Mouse (Mus musculus) liver, postnatal 0 days (tissue): Measurements from ENCODE around the gene Fggy.

Experiments used
- CTCF ChIP-seq: sonication (generic); IDR thresholded peaks from 2 replicates; pipeline ENCODE4 v1.5.1; 2016; ENCODE audit warnings: antibody characterized with exemption, low read depth
- EP300 ChIP-seq: IDR thresholded peaks from 2 replicates; pipeline ENCODE4 v1.6.1; 2016; ENCODE audit warnings: antibody characterized with exemption, low read depth, mild to moderate bottlenecking

- no peak for TF ChIP-seq CTCF
- no peak for TF ChIP-seq EP300
Observed at GRCm38 (mm10) chr4:95584107-95584762, 26.9 kb downstream of the Fggy start.
